Mouse (Mus musculus) intestine, embryonic 15.5 days (tissue): ENCODE results near the gene Gm49392. TPM values are rescaled to one million over a fixed set of nuclear protein-coding genes. Genes with fewer than 3 reads are reported as not detected.

Experiments
- ATAC-seq: fragments of 200-750 bp; cut with Nextera tagmentation; 2 replicates; pipeline ENCODE4 v1.8.0; 2017; ENCODE audit warnings: moderate TSS enrichment, moderate library complexity
- H3K27ac ChIP-seq: fragments of 300-500 bp; sonication (generic); 2 replicates; pipeline ENCODE4 v1.5.1; 2015; ENCODE audit warnings: mild to moderate bottlenecking, inconsistent platforms
- H3K27me3 ChIP-seq: fragments of 300-500 bp; sonication (generic); replicated peaks from 2 replicates; pipeline ENCODE4 v1.6.1; 2015; ENCODE audit warnings: inconsistent platforms
- H3K36me3 ChIP-seq: fragments of 300-500 bp; sonication (generic); 2 replicates; pipeline ENCODE4 v1.6.1; 2015; ENCODE audit warnings: inconsistent platforms
- H3K4me1 ChIP-seq: fragments of 300-500 bp; sonication (generic); replicated peaks from 2 replicates; pipeline ENCODE4 v1.6.1; 2015; ENCODE audit warnings: inconsistent platforms
- H3K4me2 ChIP-seq: fragments of 300-500 bp; sonication (generic); replicated peaks from 2 replicates; pipeline ENCODE4 v1.6.1; 2015; ENCODE audit warnings: mild to moderate bottlenecking, inconsistent platforms
- H3K4me3 ChIP-seq: fragments of 300-500 bp; sonication (generic); replicated peaks from 2 replicates; pipeline ENCODE4 v1.5.1; 2015; ENCODE audit warnings: inconsistent platforms
- H3K9ac ChIP-seq: fragments of 300-500 bp; sonication (generic); 2 replicates; pipeline ENCODE4 v1.6.1; 2015; ENCODE audit warnings: inconsistent platforms
- H3K9me3 ChIP-seq: fragments of 300-500 bp; sonication (generic); 2 replicates; pipeline ENCODE4 v1.6.1; 2016; ENCODE audit warnings: inconsistent platforms
- WGBS: fragments of 180-500 bp; shearing (Covaris S2); methylation state at CpG from one replicate; pipeline ENCODE4 v1.1.7; 2015; 5-methylcytosine and 5-hydroxymethylcytosine counted together
- polyA plus RNA-seq: library from polyadenylated mRNA; unstranded; fragments of >200 nt; fragmentation: Nextera tagmentation; extraction: Ambion mirVana; gene quantifications from 2 replicates; pipeline ENCODE4 v1.2.1, GENCODE M21; 2015

Gm49392 gene
- polyA plus RNA-seq, 1 experiment from 2014 or later = not detected

DNA sequence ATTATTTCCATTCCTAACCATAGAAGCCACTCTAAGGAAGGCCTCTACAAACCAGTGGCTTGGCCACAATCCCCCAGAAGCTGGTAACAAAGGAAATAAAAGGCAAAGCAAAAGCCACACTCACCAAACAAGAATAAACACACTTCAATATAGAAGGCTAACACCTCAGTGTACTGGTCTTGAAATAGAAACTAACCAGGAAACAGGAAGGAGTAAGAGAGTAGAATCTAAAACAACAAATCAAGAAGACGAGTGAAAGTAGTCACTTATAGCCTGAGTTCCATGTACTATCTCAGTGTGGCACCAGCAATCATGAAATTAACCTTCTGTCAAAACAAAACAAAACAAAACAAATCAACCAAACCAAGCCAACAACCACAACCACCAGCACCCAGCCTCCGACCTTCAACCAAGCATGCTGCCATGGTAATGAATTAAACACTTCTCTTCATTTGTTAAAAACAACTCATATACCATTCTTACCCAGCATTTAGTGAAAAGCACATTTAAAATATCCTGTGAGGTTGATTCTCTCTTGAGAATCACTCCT, 57.3 kb downstream of the Gm49392 start:
- H3K9me3 ChIP-seq = no peaks in the 10 kb centered on the region

DNA sequence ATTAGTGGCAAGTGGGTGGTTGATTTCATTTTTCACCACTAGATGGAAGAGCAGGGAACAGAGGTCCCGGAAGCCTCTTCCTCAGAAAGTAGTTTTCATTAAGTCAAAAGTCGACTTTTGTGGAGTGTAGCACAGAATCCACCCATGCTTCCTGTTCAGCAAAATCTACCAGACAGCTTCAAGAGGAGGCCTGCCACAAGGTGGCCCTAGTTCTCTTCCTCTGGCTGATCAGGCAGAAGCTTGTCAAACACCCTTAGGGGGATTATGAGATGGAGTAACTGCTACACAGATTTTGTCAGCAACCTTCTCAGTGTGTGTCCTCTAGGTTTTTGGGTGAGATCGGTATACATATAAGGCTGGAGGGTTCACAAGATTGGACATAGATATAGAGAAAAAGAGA, 70.6 kb downstream of the Gm49392 start:
- Histone ChIP-seq H3K4me1 (no peaks in the 10 kb centered on the region), H3K9ac (no peak overlapping the region), H3K27ac (no peak overlapping the region), H3K4me3 (no peak overlapping the region), H3K27me3 (no peaks in the 10 kb centered on the region), H3K36me3 (no peaks in the 10 kb centered on the region), H3K9me3 (no peaks in the 10 kb centered on the region), H3K4me2 (no peak overlapping the region)
- 61% methylated on average over 3 of the region's 3 CpGs for WGBS
- ATAC-seq = no peak

More for the DNA sequence above, 57.3 kb downstream of the Gm49392 start:
- H3K4me1 ChIP-seq = no peaks in the 10 kb centered on the region
- H3K4me3 ChIP-seq = no peak overlapping the region
- H3K27me3 ChIP-seq = no peaks in the 10 kb centered on the region
- ATAC-seq = no peak
- H3K4me2 ChIP-seq = no peak overlapping the region
- no peak overlapping the region for H3K9ac ChIP-seq
- no peaks in the 10 kb centered on the region for H3K36me3 ChIP-seq
- WGBS = 67% methylated on average over 2 of the region's 2 CpGs
- H3K27ac ChIP-seq = no peak overlapping the region

DNA sequence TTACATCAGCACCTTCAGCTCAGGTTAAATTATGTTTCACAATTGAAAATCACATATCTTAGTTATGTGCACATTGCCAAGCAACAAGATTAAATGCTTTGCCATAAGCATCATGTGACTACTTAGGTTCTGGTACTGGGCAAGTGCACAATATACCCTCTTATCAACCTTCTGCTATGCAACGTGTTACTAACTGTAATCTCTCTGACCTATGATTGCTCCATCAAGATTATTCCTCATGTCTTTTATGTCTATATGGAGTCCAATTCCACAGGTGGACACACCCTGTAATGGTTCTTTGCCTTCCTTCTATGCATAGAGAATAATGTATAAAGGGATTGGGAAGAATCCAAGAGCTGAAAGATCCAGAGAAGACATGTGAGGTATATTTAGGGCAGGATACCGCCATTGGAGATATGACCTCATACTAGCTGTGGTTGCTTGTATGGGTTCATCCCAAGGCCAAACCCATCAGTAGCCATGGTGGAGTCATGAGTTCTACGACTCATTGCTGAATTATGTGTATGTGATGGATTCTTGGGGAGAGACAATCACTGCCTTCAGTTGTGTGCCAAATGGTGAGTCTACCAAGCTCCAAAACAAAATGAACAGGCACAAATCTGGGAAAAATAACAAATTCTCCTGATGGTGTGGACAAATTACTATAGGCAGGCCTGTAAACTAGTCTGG, 76.1 kb downstream of the Gm49392 start:
- Histone ChIP-seq H3K9ac (no peak overlapping the region), H3K4me3 (no peak overlapping the region), H3K36me3 (no peaks in the 10 kb centered on the region), H3K4me1 (no peaks in the 10 kb centered on the region), H3K9me3 (no peaks in the 10 kb centered on the region), H3K27ac (no peak overlapping the region), H3K4me2 (no peak overlapping the region), H3K27me3 (no peaks in the 10 kb centered on the region)
- no peak for ATAC-seq
- 65% methylated on average over 3 of the region's 3 CpGs for WGBS

- ATAC-seq = 0 out of 2 replicates have a peak, but pooled peaks have one; percentile 55
- Histone ChIP-seq H3K9me3 (no peaks in the 10 kb centered on the region), H3K4me3 (no peak overlapping the region), H3K27me3 (no peaks in the 10 kb centered on the region), H3K9ac (no peak overlapping the region), H3K4me1 (no peaks in the 10 kb centered on the region), H3K4me2 (no peak overlapping the region), H3K27ac (no peak overlapping the region), H3K36me3 (no peaks in the 10 kb centered on the region)
- 12% methylated on average over 7 of the region's 7 CpGs for WGBS
These were observed 77.2 kb downstream of the Gm49392 start for GRCm38 (mm10) chr13:60819469-60819868.

- no peak overlapping the region for H3K4me3 ChIP-seq
- H3K27me3 ChIP-seq = no peaks in the 10 kb centered on the region
- no peaks in the 10 kb centered on the region for H3K36me3 ChIP-seq
- no peak overlapping the region for H3K9ac ChIP-seq
- peak; percentile 64 for ATAC-seq
- H3K9me3 ChIP-seq = no peaks in the 10 kb centered on the region
- H3K4me1 ChIP-seq = no peaks in the 10 kb centered on the region
- 46% methylated on average over 1 of the region's 1 CpGs for WGBS
- H3K27ac ChIP-seq = no peak overlapping the region
- no peak overlapping the region for H3K4me2 ChIP-seq
These were observed 83.0 kb downstream of the Gm49392 start for GRCm38 (mm10) chr13:60813722-60814121.

DNA sequence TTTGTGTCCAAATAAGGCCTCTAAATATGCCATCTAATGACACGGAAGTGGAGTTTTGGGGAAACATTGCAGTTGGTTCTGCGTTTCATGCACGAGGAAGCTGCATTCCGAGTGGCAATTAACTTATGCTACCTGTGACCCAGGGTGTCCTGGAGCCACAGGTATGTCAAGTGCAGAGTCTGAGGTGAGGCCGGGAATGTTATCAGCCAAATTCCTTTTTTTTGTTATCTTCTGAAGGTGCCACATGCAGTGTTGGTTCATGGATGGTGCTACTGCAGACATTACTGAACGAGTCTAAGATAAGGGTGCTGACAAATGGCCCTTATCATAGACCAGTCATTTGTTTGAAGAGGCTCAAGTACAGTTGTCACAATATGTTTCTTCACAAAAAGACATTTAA, 83.9 kb downstream of the Gm49392 start:
- H3K9me3 ChIP-seq = no peaks in the 10 kb centered on the region
- no peak overlapping the region for H3K4me3 ChIP-seq
- H3K4me1 ChIP-seq = no peaks in the 10 kb centered on the region
- WGBS = 65% methylated on average over 6 of the region's 6 CpGs
- no peak overlapping the region for H3K27ac ChIP-seq
- no peaks in the 10 kb centered on the region for H3K27me3 ChIP-seq
- H3K4me2 ChIP-seq = no peak overlapping the region
- peak; percentile 31; the same call in 1 of the 2 replicates for ATAC-seq
- H3K9ac ChIP-seq = no peak overlapping the region
- no peaks in the 10 kb centered on the region for H3K36me3 ChIP-seq

DNA sequence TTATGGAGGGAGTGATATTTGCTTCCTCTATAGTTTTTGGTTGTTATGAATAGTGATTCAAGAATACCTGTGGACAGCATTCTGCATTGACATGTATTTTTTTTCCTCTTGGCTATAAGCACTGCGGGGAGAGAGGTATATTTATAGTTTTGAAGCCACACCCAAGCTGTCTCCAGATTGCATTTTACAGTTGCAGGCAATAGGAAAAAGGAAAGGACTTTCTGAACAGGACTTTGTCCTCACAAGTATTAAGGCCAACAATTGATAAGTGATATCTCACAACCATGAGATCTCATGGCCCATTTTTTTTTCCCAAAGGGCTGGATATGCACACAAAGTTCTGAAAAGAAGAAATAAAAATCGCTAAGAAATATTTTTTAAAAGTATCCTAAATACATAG, 87.0 kb downstream of the Gm49392 start:
- Histone ChIP-seq H3K9me3 (no peaks in the 10 kb centered on the region), H3K4me1 (no peaks in the 10 kb centered on the region), H3K4me3 (no peak overlapping the region), H3K27me3 (no peaks in the 10 kb centered on the region), H3K36me3 (no peaks in the 10 kb centered on the region), H3K4me2 (no peak overlapping the region), H3K9ac (no peak overlapping the region), H3K27ac (no peak overlapping the region)
- ATAC-seq = peak; percentile 86
- 54% methylated on average over 2 of the region's 2 CpGs for WGBS

GRCm38 (mm10) chr13:60802749-60803148, 93.9 kb downstream of the Gm49392 start, which contains the start of gene Ctsll3:
Ctsll3 (minus strand) TSS chr13:60802849.
- no peaks in the 10 kb centered on the region for H3K27me3 ChIP-seq
- WGBS = 71% methylated on average over 1 of the region's 1 CpGs
- no peaks in the 10 kb centered on the region for H3K36me3 ChIP-seq
- H3K27ac ChIP-seq = no peak within 1 kb of the TSS
- H3K9ac ChIP-seq = no peak within 1 kb of the TSS
- H3K4me2 ChIP-seq = no peak within 1 kb of the TSS
- ATAC-seq = no peak
- no peaks in the 10 kb centered on the region for H3K4me1 ChIP-seq
- H3K9me3 ChIP-seq = no peaks in the 10 kb centered on the region
- no peak within 1 kb of the TSS for H3K4me3 ChIP-seq

Other genes with a start within 250 kb of the Gm49392 start
- not detected in 2 replicates for gene BC051665, start 110.5 kb downstream of the Gm49392 start, polyA plus RNA-seq
- gene Ctsll3, start 94.0 kb downstream of the Gm49392 start, polyA plus RNA-seq = not detected in 2 replicates
- not detected in 2 replicates for gene 4930486L24Rik, start 32.4 kb downstream of the Gm49392 start, polyA plus RNA-seq
- 2.2 and 3.7 TPM in 2 replicates for gene Ctla2b, start 553 bp upstream of the Gm49392 start, polyA plus RNA-seq
- not detected in 2 replicates for gene Tpbpb, start 8.0 kb upstream of the Gm49392 start, polyA plus RNA-seq
- not detected in 2 replicates for gene Gm49393, start 38.7 kb upstream of the Gm49392 start, polyA plus RNA-seq
- 1.0 and 1.8 TPM in 2 replicates for gene Gm49391, start 39.7 kb upstream of the Gm49392 start, polyA plus RNA-seq
- gene Ctla2a, start 39.7 kb upstream of the Gm49392 start, polyA plus RNA-seq = 26.9 and 28.6 TPM in 2 replicates
- not detected in 2 replicates for gene Tpbpa, start 45.1 kb upstream of the Gm49392 start, polyA plus RNA-seq
- gene Ctsj, start 109.1 kb upstream of the Gm49392 start, polyA plus RNA-seq = not detected in 2 replicates
- gene Ctsq, start 143.7 kb upstream of the Gm49392 start, polyA plus RNA-seq = not detected in 2 replicates